Mouse (Mus musculus) MEL (cell line): ENCODE measurements around the gene Limch1.

ENCODE experiments used
- CTCF ChIP-seq, 3 experiments: IDR thresholded peaks in 2 of 3; conservative IDR thresholded peaks in 1 of 3; 2 replicates each; pipeline ENCODE4 v1.5.1; 2011 to 2012; ENCODE audit warnings: low read length in 3 of 3, low read depth in 2 of 3, mild to moderate bottlenecking in 2 of 3, improper control_type of control experiment in 1 of 3, inconsistent platforms in 1 of 3, mixed read lengths in 1 of 3, moderate library complexity in 1 of 3; ENCODE audit not compliant: control insufficient read depth in 1 of 3, insufficient read depth in 1 of 3, poor library complexity in 1 of 3, severe bottlenecking in 1 of 3
- EP300 ChIP-seq, 2 experiments: IDR thresholded peaks; 2 replicates each; pipeline ENCODE4 v1.6.1; 2011; ENCODE audit warnings: improper control_type of control experiment in 2 of 2, low read length in 2 of 2, low read depth in 1 of 2, mild to moderate bottlenecking in 1 of 2
- NRF1 ChIP-seq: IDR thresholded peaks from 2 replicates; pipeline ENCODE4 v1.6.1; 2014; ENCODE audit warnings: low read depth, mild to moderate bottlenecking, inconsistent platforms, low read length, improper control_type of control experiment, moderate library complexity; ENCODE audit not compliant: poor library complexity, insufficient read depth, severe bottlenecking
- POLR2A ChIP-seq, 2 experiments: IDR thresholded peaks; 2 replicates each; pipeline ENCODE4 v1.6.1; 2011 to 2012; ENCODE audit warnings: low read length in 2 of 2, mild to moderate bottlenecking in 2 of 2, control low read depth in 1 of 2, improper control_type of control experiment in 1 of 2, low read depth in 1 of 2, moderate library complexity in 1 of 2; ENCODE audit not compliant: control insufficient read depth in 1 of 2, insufficient read depth in 1 of 2, poor library complexity in 1 of 2
- RAD21 ChIP-seq: IDR thresholded peaks from 2 replicates; pipeline ENCODE4 v1.6.1; 2011; ENCODE audit warnings: mild to moderate bottlenecking, low read depth, low read length, improper control_type of control experiment
- TAL1 ChIP-seq: IDR thresholded peaks from 2 replicates; pipeline ENCODE4 v1.6.1; 2012; ENCODE audit warnings: mild to moderate bottlenecking, inconsistent platforms, low read length, moderate library complexity, mixed read lengths

GRCm38 (mm10) chr5:66909962-66910361 is 164.3 kb downstream of the Limch1 start:
- no peak for TF ChIP-seq CTCF (IDR thresholded peaks at IDR 0.05 in 2 of 3, conservative IDR thresholded peaks at IDR 0.05 in 1 of 3; ENCODE audit: control insufficient read depth in 1 of 3, insufficient read depth in 1 of 3, low read depth in 2 of 3, low read length in 3 of 3, poor library complexity in 1 of 3, severe bottlenecking in 1 of 3)
- TF ChIP-seq POLR2A (IDR thresholded peaks at IDR 0.05; ENCODE audit: control insufficient read depth in 1 of 2, insufficient read depth in 1 of 2, low read depth in 1 of 2, low read length in 2 of 2, poor library complexity in 1 of 2): no peak
- TF ChIP-seq RAD21: no peak
- TF ChIP-seq NRF1: no peak
- TF ChIP-seq TAL1: no peak
- no peak for TF ChIP-seq EP300 (IDR thresholded peaks at IDR 0.05; ENCODE audit: low read depth in 1 of 2, low read length in 2 of 2)
